17 mouse cellular contexts compared by ENCODE assay signal in genomic region chr8:123353216-123353615, GRCm38 (mm10). TPM values are rescaled to one million over a fixed set of nuclear protein-coding genes. Genes with fewer than 3 reads are reported as not detected.
"Had no signal": no experiment of that assay in that cellular context is flagged by ENCODE, and none has a peak within 500 bp of the region (broad histone marks: within the 10 kb centered on the region; RNA-seq: fewer than 3 reads in every experiment).

No protein-coding gene starts in this region.

- H3K4me2 ChIP-seq: liver, embryonic 12.5 days; lung, embryonic 14.5 days; neural tube, embryonic 13.5 days; neural tube, embryonic 15.5 days had no signal

- H3K4me3 ChIP-seq: liver, embryonic 12.5 days; myocyte; neural tube, embryonic 13.5 days; neural tube, embryonic 15.5 days had no signal

- ATAC-seq: liver, embryonic 12.5 days had no signal

- H3K9me3 ChIP-seq: liver, embryonic 12.5 days; neural tube, embryonic 13.5 days; neural tube, embryonic 15.5 days had no signal

- H3K36me3 ChIP-seq: liver, embryonic 12.5 days had no signal

- H3K27me3 ChIP-seq: neural tube, embryonic 13.5 days; neural tube, embryonic 15.5 days had no signal

- H3K9ac ChIP-seq: liver, embryonic 12.5 days; liver, embryonic 14.5 days; lung, embryonic 14.5 days; neural tube, embryonic 13.5 days; neural tube, embryonic 15.5 days had no signal

- H3K27ac ChIP-seq: liver, embryonic 12.5 days; liver, embryonic 14.5 days; neural tube, embryonic 13.5 days; neural tube, embryonic 15.5 days had no signal

- DNase-seq: right cerebral cortex, postnatal 25 days; spleen, adult 18-20 months; thymus, adult 18-20 months; thymus, postnatal 14 days; thymus, postnatal 36 days had no signal

RNA-seq across cellular contexts. Expression of gene Spire2, which starts 20.7 kb away (rescaled TPM):
- total RNA-seq: megakaryocyte, adult 5-6 weeks had no signal

RNA-seq across cellular contexts. Expression of gene Mc1r, which starts 53.7 kb away (rescaled TPM):
- total RNA-seq: liver, adult 2 months; megakaryocyte, adult 5-6 weeks had no signal
- polyA plus RNA-seq: liver, adult 2 months; liver, embryonic 12.5 days; liver, embryonic 16.5 days; lung, embryonic 14.5 days; lung, embryonic 16.5 days; small intestine, adult 2 months; stomach, embryonic 16.5 days had no signal

RNA-seq across cellular contexts. Expression of gene Tubb3, which starts 58.0 kb away (rescaled TPM):
- total RNA-seq: liver, adult 2 months had no signal
- polyA plus RNA-seq: liver, adult 2 months had no signal
